Mouse (Mus musculus) cerebellum, adult 9-11 months (tissue): ENCODE data around the gene Ulk3.

ENCODE experiments used
- DNase-seq: peaks from one replicate; pipeline ENCODE4 v3.0.0; 2022

Ulk3 gene

GRCm38 (mm10) chr9:57618854-57619253 is 29.6 kb downstream of the Ulk3 start:
- no peak for DNase-seq

- DNase-seq = no peak
Observed at GRCm38 (mm10) chr9:57620674-57621073, 31.4 kb downstream of the Ulk3 start, which contains the start of gene Lman1l. TSS of gene Lman1l (minus strand) at chr9:57620774.

GRCm38 (mm10) chr9:57624295-57624694 is 35.0 kb downstream of the Ulk3 start:
- no peak for DNase-seq

- DNase-seq = peak; percentile 58
Observed at GRCm38 (mm10) chr9:57625674-57626500, 36.6 kb downstream of the Ulk3 start.

- DNase-seq = no peak
Observed at GRCm38 (mm10) chr9:57627191-57627590, 37.9 kb downstream of the Ulk3 start.

GRCm38 (mm10) chr9:57627892-57628291 is 38.6 kb downstream of the Ulk3 start:
- DNase-seq = no peak

- DNase-seq = peak; percentile 36
Observed at GRCm38 (mm10) chr9:57628717-57629116, 39.5 kb downstream of the Ulk3 start.

- peak; percentile 72 for DNase-seq
Observed at GRCm38 (mm10) chr9:57629118-57629874, 40.0 kb downstream of the Ulk3 start.

GRCm38 (mm10) chr9:57633481-57634024 is 44.3 kb downstream of the Ulk3 start:
- DNase-seq = no peak

GRCm38 (mm10) chr9:57637272-57637671 is 48.0 kb downstream of the Ulk3 start:
- no peak for DNase-seq

- DNase-seq = peak; percentile 44
Observed at GRCm38 (mm10) chr9:57637741-57638322, 48.6 kb downstream of the Ulk3 start.

GRCm38 (mm10) chr9:57638651-57639459 is 49.6 kb downstream of the Ulk3 start:
- DNase-seq = no peak

- DNase-seq = no peak
Observed at GRCm38 (mm10) chr9:57639661-57640328, 50.5 kb downstream of the Ulk3 start.

- DNase-seq = no peak
Observed at GRCm38 (mm10) chr9:57640384-57640783, 51.1 kb downstream of the Ulk3 start.

- DNase-seq = no peak
Observed at GRCm38 (mm10) chr9:57641022-57641421, 51.8 kb downstream of the Ulk3 start.

GRCm38 (mm10) chr9:57641775-57642550 is 52.7 kb downstream of the Ulk3 start:
- no peak for DNase-seq

GRCm38 (mm10) chr9:57643169-57643855 is 54.1 kb downstream of the Ulk3 start:
- DNase-seq = no peak

GRCm38 (mm10) chr9:57643856-57644180 is 54.6 kb downstream of the Ulk3 start:
- DNase-seq = no peak

- DNase-seq = no peak
Observed at GRCm38 (mm10) chr9:57644442-57644943, 55.2 kb downstream of the Ulk3 start.
